Mouse (Mus musculus) frontal cortex, adult (tissue): ENCODE measurements around the gene Kras.
A peak's percentile ranks its signal among the peaks of the same experiment; 100 is the strongest.

ENCODE experiments used
- ATAC-seq: cut with Nextera tagmentation; 2 replicates; pipeline ENCODE4 v1.9.2; 2017; ENCODE audit warnings: mild to moderate bottlenecking, moderate library complexity, mixed read lengths; ENCODE audit not compliant: low TSS enrichment

Gene Kras

DNA sequence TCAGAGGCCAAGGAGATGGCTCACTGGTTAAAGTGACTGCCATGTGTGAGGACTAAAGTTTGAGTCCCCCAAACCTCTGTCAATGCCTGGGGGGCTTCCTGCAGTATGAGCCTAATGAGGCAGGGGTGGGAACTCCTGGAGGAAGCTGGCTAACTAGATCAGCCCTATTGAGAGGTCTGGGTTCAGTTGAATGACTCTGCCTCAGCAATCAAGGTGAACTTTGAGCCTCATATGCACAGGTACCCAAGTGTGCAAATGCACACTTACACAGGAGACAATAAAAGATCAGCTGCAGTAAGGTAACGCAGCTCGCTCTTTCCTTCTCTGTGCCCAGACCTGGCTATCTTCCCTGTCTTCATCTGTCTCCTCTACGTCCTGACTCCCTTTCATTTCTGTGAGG lies 57.0 kb downstream of the Kras start:
- ATAC-seq, result no peak

DNA sequence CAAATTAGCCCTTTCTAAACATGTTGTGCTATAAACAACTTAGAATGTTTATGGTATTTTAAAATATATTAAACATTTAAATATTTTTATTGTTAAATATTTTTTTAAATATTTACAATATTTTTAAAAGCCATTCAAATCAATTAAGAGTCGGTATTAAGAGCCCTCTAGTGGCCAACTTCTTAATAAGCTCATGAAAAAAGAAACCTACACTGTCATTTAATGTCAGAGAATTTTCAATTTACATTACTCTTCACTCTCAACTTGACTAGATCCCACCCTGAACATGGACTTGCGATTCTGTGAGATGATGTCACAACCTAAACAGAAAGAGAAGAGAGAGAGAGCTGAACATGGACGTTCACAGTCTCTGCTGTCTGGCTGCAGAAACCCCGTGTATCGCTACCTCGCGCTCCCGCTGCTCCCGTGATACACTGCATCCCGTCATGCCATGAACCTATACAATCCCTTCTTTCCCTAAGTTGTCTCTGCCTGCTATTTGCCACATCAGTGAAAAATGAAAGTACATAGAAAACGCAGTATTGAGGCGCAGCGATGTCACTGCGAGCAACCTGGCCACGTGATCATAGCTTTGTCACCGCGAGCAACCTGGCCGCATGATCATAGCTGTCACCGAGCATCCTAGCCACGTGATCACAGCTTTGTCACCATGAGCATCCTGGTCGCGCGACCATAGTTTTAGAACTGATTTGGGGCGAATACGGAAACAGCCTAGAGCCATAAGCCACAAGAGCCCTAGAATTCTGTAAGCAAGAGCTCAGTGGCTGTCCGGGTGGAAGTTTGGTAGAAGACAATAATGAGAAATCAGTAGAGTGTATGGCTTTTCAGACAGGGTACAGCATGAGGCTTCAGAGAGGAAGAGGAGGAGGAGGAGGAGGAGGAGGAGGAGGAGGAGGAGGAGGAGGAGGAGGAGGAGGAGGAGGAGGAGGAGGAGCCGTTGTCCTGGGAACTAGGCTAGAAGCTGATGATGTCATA lies 62.6 kb downstream of the Kras start:
- ATAC-seq, result peak; percentile 87

DNA sequence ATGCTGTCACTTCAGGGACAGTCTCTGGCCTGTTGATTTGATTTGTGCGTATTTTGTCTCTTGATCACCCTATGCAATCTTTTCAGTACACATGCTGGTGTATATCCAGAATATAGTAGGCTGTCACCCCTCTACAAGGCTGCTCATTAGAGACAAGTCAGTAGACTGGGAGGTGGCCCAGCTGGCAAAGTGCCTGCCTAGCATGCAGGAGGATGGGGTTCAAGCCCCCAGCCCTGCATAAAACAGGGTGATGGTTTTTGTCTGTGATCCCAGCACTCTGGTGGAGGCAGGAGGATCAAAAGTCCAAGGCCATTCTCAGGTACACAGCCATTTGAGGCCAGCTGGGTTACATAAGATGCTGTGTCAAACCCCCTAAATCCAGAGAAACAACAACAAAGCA lies 63.9 kb downstream of the Kras start:
- no peak for ATAC-seq

DNA sequence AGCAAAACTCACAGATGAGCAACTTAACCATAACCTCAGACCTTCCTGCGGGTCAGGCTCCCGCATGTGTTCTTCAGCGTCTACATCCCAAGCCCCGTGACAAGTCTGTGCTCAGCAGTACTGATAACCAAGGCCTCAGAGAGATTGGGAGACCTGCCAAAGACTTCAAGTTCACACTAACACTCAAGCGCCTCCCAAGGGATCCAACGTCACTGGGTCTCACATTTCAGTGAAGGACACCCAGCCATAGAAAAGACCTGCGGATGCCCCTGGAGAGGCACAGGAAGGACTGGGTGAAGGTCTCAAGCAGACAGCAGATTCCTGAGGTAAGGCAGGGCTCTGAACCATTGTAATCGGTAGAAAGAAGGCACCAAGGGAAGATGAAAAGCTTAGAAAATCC lies 68.0 kb downstream of the Kras start:
- ATAC-seq, result no peak

DNA sequence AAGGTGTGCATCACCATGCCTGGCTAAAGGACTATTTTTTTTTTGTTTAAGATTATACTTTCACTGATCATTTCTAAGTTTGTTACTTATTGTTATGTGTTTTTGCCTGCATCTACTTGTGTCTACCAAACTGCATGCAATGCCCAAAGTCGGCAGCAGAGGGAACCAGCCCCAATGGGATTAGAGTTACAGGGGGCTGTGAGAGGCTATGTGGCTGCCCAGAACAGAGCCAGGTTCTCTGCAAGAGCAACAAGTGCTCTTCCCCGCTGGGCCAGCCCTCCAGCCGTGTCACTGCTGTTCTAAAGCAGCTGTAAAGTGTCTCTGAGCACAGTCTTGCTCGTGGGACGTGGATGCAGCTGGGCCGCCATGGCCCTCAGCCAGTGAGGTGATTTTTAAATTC lies 70.4 kb downstream of the Kras start:
- ATAC-seq, result no peak; the same call in 1 of the 2 replicates

DNA sequence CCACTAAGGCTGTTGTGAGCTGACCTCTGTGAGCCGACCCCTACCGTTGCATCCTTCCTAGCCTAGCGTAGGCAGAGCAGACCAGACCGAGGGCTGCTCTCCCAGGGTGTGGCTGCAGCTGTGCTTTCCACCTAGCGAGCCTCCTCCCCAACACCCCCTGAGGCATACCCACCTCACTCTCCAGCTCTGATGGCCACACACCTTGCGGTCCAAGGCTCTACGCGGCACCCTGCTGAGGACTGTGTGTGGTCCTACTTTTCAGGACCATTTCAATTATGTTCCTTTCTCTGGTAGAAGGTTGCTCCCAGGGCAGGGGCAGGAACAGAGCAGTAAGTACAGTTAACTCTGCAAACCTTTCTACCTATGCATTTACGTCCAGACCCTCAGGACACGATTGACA lies 73.6 kb downstream of the Kras start:
- ATAC-seq, result no peak

DNA sequence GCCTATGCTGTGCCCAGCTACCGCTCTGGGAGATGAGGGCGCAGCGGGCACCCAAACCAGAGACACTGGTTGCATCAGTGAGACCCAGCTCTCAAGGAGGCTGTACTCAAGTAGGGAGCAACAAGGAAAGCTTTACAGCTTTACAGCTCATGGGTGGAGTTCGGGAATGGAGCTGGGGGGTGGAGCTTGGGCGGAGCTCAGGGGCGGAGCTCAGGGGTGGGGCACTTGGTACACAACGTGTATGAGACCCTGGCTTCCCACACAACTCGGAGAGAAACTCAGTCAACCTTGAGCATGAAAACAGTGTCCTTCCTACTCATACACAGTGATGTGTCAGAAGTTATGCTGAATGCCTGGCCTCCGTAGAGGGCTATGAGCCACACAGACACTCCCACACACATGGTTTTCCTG lies 74.5 kb downstream of the Kras start:
- ATAC-seq, result no peak

DNA sequence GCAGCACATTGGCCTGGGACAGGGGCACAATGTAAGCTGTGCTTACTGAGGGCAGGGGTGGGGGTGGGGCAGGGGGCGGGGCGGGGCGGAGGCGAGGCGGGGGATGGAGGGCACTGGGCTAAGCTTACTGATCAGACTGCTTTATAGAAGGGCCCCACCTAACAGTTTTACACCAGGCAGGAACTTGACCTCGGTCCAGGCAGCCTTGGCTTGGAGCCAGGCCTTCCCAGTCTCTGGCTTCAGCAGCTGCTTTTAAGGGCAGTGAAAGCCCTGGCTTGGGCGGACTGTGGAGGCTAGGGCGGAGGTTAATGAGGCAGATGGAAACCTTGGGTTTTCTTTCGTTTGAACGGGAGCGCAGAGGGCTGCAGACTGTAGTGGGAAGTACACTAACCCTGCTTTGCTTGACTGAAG lies 76.3 kb downstream of the Kras start:
- ATAC-seq, result no peak

DNA sequence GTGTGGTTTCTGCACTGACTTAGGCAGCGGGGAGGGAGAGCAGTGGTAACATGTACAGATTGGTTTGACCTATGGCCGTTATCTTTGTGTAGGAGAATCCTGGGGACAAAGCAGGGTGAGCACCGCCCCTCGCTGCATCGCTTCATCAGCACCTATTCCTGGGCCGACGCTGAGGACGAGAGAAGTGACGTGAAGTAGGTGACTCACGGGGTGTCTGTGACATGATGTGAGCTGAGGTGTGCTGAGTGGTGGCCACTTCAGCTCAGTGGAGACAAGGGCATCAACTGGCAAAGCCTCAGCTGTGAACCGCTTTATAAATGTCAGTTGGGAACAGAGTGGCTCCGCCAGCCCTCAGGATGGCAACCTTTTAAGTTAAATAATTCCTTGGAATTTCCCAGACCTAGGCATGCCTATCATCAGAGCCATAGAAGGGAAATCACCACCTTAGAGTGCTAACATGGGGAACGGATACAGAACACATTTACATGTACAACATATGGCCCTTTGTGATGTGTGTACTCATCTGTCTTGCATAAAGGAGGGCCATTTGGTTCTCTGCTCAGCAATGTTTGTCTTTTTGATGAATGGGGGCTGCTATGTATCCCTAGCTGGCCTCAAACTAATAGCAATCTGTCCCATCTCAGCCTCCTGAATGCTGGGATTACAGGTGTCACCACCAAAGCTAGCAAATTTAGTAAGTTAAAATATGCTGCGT lies 78.0 kb downstream of the Kras start:
- no peak for ATAC-seq
